Mouse (Mus musculus): ENCODE results near the gene Dph2.

Gene Dph2

GRCm38 (mm10) chr4:117872471-117872886 is 19.4 kb downstream of the Dph2 start, which contains the start of gene Ccdc24:
Gene Ccdc24 (minus strand): TSS chr4:117872557.
- no peak for DNase-seq (ENCODE audit: low spot score in 2 of 2)

- no peak for DNase-seq (ENCODE audit: low spot score in 2 of 2)
These were observed 20.0 kb downstream of the Dph2 start for GRCm38 (mm10) chr4:117871787-117872186.

DNA sequence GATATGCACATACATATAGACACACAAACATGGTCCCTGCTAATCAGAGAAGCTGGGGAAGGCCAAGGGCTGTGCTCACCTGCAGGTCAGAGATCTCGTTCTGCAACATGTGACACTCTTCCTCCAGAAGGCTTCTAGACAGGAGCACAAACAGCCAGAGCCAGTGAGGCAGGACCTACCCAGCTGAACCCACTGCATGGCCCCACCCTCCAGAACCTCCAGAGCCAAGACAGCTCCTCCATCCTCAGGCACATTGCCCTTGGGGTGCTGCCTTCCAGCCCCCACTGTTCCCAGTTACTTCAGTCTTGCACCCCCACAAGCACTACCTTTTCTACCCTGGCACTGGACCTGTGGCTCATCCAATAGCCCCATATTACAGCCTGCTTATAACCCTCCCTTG is 21.4 kb downstream of the Dph2 start:
- DNase-seq (ENCODE audit: low spot score in 2 of 2) = no peak

DNA sequence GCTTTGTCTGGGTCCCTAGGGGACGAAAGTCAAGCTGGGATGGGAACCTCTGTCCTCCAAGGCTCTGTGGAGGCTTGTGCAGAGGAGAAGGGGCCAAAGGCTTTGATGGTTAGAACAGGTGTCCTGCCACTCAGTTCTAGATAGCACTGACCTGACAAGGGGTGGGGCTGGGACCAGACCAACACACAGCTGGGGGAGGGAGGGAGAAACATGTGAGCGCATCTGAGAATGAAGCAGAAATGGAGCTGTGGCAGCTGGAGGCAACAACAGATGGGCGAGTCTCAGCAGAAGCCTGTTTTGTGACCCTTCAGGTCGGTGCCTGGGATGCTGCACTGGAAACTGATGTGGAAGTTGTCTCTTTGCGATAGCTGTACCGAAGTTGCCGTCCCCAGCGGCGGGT is 22.5 kb downstream of the Dph2 start:
- DNase-seq (ENCODE audit: low spot score in 2 of 2) = no peak

DNA sequence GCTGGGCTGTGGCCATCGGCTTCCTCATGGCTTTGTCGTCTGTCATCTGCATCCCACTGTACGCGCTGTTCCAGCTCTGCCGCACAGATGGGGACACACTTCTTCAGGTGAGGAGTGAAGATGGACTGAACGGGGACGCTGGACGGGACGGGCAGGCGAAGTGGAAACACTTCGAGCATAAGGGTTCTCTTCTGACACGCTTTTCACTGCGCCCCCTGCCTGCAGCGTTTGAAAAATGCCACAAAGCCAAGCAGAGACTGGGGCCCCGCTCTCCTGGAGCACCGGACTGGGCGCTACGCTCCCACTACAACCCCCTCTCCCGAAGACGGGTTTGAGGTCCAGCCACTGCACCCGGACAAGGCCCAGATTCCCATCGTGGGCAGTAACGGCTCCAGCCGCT is 24.0 kb downstream of the Dph2 start:
- DNase-seq (ENCODE audit: low spot score in 2 of 2) = peak; percentile 15 to 45

GRCm38 (mm10) chr4:117867000-117867399 is 24.8 kb downstream of the Dph2 start:
- DNase-seq (ENCODE audit: low spot score in 2 of 2) = no peak

DNA sequence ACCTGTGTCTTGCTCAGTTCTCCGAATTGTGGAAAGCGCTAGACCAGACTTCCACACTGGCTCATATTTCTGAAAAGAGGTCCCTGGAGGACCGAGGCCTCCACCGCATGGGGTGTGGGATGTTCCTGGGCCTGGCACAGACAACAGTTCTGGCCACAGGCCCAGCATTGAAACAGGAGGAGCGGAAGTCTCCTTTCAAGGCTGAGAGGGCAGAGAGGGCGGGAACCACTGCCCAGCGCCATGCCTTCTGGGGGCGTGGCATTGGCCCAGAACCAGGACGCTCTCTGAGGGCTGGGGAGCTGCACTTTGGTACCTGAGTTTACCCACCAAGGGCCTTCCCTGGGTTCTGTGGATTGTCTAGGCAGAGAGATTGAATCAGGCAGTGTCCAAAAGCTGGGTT is 25.7 kb downstream of the Dph2 start:
- peak; percentile 42 to 55 for DNase-seq (ENCODE audit: low spot score in 2 of 2)

DNA sequence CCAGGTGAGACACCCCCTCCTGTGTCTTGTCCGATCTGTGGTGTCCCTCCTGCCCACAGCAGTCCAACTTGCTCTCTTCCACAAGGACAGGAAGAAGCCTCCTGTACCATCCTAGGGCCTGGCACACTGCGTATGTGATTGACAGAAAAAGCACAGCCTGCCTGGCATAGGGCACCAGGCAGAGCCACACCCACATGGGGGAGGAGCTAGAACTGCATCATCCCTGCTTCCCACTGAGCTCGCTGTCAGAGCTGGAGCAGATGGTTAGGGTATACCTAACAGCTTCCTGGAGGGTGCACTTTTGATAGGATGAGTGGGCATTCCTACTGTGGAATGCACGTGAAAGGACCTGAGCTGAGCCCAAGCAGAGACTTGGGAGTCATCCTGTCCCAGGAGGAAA is 29.0 kb downstream of the Dph2 start:
- DNase-seq (ENCODE audit: low spot score in 2 of 2) = peak in 1 of 2 experiments; percentile 21

GRCm38 (mm10) chr4:117860570-117860969 is 31.3 kb downstream of the Dph2 start:
- no peak for DNase-seq (ENCODE audit: low spot score in 2 of 2)

GRCm38 (mm10) chr4:117858794-117859193 is 33.0 kb downstream of the Dph2 start:
- DNase-seq (ENCODE audit: low spot score in 2 of 2) = peak; percentile 32 to 43

DNA sequence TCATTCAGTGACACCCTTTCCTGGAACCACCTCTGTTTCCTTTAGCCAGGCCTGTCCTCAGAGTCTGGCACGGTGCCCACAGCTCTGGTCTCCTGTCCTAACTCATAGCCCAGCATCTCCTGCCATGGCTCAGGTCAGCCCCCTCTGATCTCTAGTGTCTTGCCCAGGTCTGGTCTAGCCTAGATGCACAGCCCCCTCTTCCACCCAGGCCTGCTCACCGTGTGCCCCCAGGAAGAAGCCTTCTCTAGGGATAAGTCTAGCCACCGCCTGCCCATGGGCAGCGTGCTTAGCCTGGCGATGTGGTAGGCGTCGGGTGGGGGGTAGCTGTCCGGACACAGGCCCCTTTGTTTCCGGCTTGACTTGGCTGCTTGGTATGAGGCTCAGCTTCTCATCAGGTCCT is 36.7 kb downstream of the Dph2 start:
- no peak for DNase-seq (ENCODE audit: low spot score in 2 of 2)

DNA sequence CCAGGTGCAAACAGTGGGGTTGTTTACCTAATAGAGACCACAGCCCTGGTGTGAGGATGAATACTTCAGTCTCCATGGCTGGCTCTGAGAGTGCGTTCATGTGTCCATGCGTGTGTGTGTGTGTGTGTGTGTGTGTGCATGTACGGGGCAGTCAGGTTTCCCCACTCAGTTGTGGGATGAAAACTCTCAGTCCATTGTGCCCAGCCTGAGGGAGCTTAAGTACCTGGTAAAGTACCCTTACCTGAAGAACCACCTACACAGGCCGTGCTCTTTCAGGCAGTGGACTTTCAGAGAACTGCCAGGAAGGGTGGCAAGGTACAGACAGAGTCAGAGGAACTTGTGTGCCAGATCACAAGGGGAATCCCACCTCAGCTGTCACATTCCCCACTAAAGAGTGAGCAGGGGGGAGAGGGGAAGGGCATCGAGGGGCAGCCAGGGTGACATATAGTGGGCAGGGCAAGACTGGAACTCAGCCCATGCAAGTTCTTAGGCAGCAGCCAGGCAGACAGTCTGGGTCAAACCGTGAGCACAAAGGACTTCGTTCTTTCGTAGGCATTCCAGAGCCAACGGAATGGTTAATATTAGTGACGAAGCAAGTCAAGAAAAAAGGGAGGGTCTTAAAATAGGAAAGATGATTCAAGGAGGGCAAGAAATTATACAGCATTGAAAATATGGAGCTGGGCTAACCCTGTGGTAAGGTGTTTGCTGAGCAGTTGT is 39.5 kb downstream of the Dph2 start:
- no peak for DNase-seq (ENCODE audit: low spot score in 2 of 2)

- DNase-seq (ENCODE audit: low spot score in 2 of 2) = no peak
These were observed 41.0 kb downstream of the Dph2 start for GRCm38 (mm10) chr4:117850871-117851270.

DNA sequence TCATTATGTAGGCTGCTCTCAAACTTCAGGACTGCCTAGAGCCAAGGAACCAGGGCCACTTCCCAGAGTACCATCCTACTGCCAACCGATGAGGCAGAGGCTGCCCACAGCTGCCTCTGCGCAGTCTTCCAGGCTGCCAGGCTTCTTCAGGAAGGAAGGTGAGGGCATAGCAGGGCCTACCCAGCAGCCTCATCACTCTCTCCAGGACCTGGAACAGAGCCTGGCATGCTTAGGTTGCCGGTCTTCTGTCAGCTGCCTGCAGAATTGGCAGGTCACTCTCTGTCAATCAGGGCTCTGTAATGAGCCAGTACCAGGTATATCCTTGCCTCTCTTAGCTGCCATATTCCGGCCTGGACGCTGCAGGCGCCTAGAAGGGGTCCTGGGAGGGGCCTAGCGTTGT is 41.7 kb downstream of the Dph2 start:
- no peak for DNase-seq (ENCODE audit: low spot score in 2 of 2)

DNA sequence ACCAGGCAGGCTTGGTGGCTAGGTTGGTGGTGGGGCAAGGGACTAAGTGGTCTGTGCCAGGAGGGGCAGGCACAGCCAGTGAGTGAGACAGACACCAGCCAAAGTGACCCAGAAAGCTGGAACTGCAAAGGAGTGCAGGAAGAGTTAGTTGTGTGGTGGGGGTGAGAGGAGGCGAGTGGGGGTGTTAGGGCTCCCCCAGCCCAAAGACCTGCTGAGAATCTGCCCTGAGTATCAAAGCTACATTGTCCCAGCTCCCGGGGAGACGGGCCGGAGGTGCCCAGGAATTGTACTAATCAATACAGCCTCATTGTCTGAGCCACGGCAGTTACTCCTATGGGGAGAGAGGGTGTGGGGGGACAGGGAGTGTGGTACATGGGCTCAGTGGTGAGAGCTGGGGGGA is 42.3 kb downstream of the Dph2 start:
- DNase-seq (ENCODE audit: low spot score in 2 of 2) = no peak

DNA sequence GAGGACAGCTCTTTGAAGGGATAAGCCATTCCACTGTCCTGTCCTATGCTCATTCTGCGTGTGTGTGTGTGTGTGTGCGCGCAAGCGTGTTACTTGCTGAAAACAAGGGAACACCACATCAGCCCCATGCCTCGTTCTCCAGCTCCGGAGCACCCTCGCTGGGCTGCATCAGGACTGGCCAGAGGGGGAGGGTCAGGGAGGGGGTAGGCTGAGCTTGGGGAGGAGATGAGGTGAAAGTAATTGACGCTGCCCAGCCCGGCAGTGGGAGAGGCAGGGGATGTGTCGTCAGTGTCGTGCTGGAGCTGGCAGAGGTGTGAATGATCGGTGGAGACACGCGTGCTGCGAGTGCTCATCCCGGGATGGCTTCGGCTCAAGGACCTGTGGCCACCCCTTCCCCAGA is 42.8 kb downstream of the Dph2 start:
- no peak for DNase-seq (ENCODE audit: low spot score in 2 of 2)

- DNase-seq (ENCODE audit: low spot score in 2 of 2) = no peak
These were observed 44.8 kb downstream of the Dph2 start for GRCm38 (mm10) chr4:117847011-117847410.

DNA sequence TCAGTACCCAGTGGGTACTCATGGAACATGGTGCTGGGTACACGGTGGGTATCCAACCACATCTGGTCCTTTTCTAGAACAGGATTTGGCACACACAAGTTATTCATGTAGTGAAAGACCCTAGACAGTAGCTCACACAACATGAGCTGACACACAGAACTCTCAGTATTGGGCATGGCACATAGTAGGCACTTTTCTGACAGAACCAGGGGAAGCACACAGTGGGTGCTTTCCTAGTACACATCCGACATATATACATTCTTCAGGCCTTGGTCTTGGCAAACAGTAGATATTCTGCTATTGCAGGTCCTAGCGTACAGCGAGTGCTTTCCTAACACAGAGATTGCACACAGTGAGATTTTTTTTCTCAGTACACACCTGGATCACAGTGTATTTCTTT is 45.6 kb downstream of the Dph2 start:
- no peak for DNase-seq (ENCODE audit: low spot score in 2 of 2)

- DNase-seq (ENCODE audit: low spot score in 2 of 2) = no peak
These were observed 46.5 kb downstream of the Dph2 start for GRCm38 (mm10) chr4:117845316-117845715.

DNA sequence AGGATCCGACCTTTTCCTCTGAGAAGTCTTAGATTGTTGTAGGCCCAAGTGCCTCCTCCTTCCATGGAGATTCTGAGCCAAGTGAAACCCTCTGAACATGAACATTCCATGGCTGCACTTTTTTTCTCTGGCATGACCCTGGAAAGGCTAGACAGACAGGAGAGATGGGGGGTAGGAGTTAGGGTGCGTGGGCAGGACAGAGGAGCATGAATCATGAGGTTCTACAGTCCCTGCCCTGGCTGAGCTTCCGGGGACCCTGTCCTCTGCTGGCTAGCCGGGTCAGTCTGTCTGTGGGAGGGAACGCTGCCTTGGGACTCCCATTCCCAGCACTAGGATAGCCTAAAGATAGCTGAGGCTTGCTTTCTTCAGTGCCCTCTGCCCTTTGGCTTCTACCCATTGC is 47.4 kb downstream of the Dph2 start:
- DNase-seq (ENCODE audit: low spot score in 2 of 2) = no peak

GRCm38 (mm10) chr4:117843101-117843500 is 48.7 kb downstream of the Dph2 start:
- no peak for DNase-seq (ENCODE audit: low spot score in 2 of 2)

DNA sequence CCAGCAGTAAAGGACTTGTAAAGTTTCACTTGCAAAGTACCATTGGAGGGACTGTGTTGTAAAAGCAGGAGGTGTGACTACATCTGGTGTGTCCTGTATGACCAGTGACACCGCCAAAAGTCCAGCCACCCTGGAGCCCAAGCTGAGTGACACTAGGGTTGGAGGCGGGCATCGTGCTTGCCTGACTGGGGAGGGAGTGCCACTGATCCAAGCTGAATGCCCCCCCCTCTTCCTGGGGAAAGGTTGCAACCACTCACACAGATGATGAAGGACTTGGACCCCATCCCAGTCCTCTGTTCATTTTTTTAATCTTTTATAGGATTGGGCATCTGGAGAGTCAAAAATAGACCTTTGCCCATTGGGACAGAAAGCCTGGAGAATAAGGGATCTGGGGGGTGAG is 50.3 kb downstream of the Dph2 start:
- DNase-seq (ENCODE audit: low spot score in 2 of 2) = no peak

DNA sequence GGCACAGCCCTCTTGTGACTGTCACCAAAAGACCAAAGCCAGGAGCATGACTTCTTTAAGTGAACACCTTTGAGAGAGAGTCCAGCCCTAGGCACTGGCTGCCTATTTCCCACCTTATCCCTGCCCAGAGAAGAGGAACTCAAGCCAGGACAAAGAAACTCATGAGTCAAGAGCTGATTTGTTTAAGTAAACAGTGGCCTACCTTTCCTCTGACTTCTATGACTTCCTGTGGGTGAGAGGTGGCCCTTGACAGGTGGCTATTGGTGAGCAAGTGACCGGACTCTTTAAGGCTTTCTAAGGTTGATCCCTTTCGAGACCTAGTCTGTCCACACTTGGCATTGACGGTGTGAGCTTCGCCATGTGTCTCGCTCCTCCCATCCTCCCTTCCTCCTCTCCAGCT is 51.0 kb downstream of the Dph2 start:
- DNase-seq (ENCODE audit: low spot score in 2 of 2) = no peak

GRCm38 (mm10) chr4:117839366-117839765 is 52.5 kb downstream of the Dph2 start:
- no peak for DNase-seq (ENCODE audit: low spot score in 2 of 2)

All from spleen, postnatal 36 days (tissue).